Mouse (Mus musculus): Measurements from ENCODE around the gene Gm32742. TPM values are rescaled to one million over a fixed set of nuclear protein-coding genes. Genes with fewer than 3 reads are reported as not detected.
"Not testable (repeated sequence)": the region's sequence is repeated elsewhere in the genome, so short reads cannot be mapped to it uniquely, and the experiment has no call there.

Gene Gm32742
- polyA plus RNA-seq, 1 experiment: not detected

- Histone ChIP-seq H3K27ac (ENCODE audit: insufficient read depth, low read depth, low read length) (no peak overlapping the region), H3K4me1 (ENCODE audit: control insufficient read depth, insufficient read depth, low read length) (peaks cover 8% of the 10 kb centered on the region), H3K4me3 (ENCODE audit: insufficient read depth, low read depth, low read length) (no peak overlapping the region)
- TF ChIP-seq POLR2A (IDR thresholded peaks at IDR 0.05; ENCODE audit: insufficient read depth, low read depth, low read length): no peak
- TF ChIP-seq CTCF (IDR thresholded peaks at IDR 0.05; ENCODE audit: insufficient read depth, low read depth, low read length): no peak
- 86% methylated on average over 5 of the region's 5 CpGs for WGBS
These were observed 1.3 kb downstream of the Gm32742 start for GRCm38 (mm10) chr9:51163989-51164388.

- Histone ChIP-seq H3K4me1 (ENCODE audit: control insufficient read depth, insufficient read depth, low read length) (no peaks in the 10 kb centered on the region), H3K27ac (ENCODE audit: insufficient read depth, low read depth, low read length) (no peak overlapping the region), H3K4me3 (ENCODE audit: insufficient read depth, low read depth, low read length) (no peak overlapping the region)
- WGBS: 19% methylated on average over 4 of the region's 4 CpGs
- TF ChIP-seq POLR2A (IDR thresholded peaks at IDR 0.05; ENCODE audit: insufficient read depth, low read depth, low read length) (no peak), CTCF (IDR thresholded peaks at IDR 0.05; ENCODE audit: insufficient read depth, low read depth, low read length) (peak; percentile 70)
These were observed 3.4 kb downstream of the Gm32742 start for GRCm38 (mm10) chr9:51161771-51162388.

GRCm38 (mm10) chr9:51152079-51152752, 13.1 kb downstream of the Gm32742 start:
- TF ChIP-seq POLR2A (IDR thresholded peaks at IDR 0.05; ENCODE audit: insufficient read depth, low read depth, low read length): no peak
- no peak for TF ChIP-seq CTCF (IDR thresholded peaks at IDR 0.05; ENCODE audit: insufficient read depth, low read depth, low read length)
- H3K4me3 ChIP-seq (ENCODE audit: insufficient read depth, low read depth, low read length): no peak overlapping the region
- H3K27ac ChIP-seq (ENCODE audit: insufficient read depth, low read depth, low read length): no peak overlapping the region
- 16% methylated on average over 13 of the region's 13 CpGs for WGBS
- no peaks in the 10 kb centered on the region for H3K4me1 ChIP-seq (ENCODE audit: control insufficient read depth, insufficient read depth, low read length)

GRCm38 (mm10) chr9:51147294-51147693, 18.0 kb downstream of the Gm32742 start:
- Histone ChIP-seq H3K4me3 (ENCODE audit: insufficient read depth, low read depth, low read length) (no peak overlapping the region), H3K4me1 (ENCODE audit: control insufficient read depth, insufficient read depth, low read length) (no peaks in the 10 kb centered on the region), H3K27ac (ENCODE audit: insufficient read depth, low read depth, low read length) (no peak overlapping the region)
- TF ChIP-seq POLR2A (IDR thresholded peaks at IDR 0.05; ENCODE audit: insufficient read depth, low read depth, low read length) (no peak), CTCF (IDR thresholded peaks at IDR 0.05; ENCODE audit: insufficient read depth, low read depth, low read length) (no peak)
- 92% methylated on average over 5 of the region's 5 CpGs for WGBS

GRCm38 (mm10) chr9:51146496-51146895, 18.8 kb downstream of the Gm32742 start:
- no peak overlapping the region for H3K27ac ChIP-seq (ENCODE audit: insufficient read depth, low read depth, low read length)
- 66% methylated on average over 4 of the region's 4 CpGs for WGBS
- no peak overlapping the region for H3K4me3 ChIP-seq (ENCODE audit: insufficient read depth, low read depth, low read length)
- TF ChIP-seq CTCF (IDR thresholded peaks at IDR 0.05; ENCODE audit: insufficient read depth, low read depth, low read length): no peak
- TF ChIP-seq POLR2A (IDR thresholded peaks at IDR 0.05; ENCODE audit: insufficient read depth, low read depth, low read length): no peak
- H3K4me1 ChIP-seq (ENCODE audit: control insufficient read depth, insufficient read depth, low read length): no peaks in the 10 kb centered on the region

- no peak for TF ChIP-seq POLR2A (IDR thresholded peaks at IDR 0.05; ENCODE audit: insufficient read depth, low read depth, low read length)
- TF ChIP-seq CTCF (IDR thresholded peaks at IDR 0.05; ENCODE audit: insufficient read depth, low read depth, low read length): no peak
These were observed 21.1 kb downstream of the Gm32742 start for GRCm38 (mm10) chr9:51144218-51144617.

GRCm38 (mm10) chr9:51143437-51143836, 21.9 kb downstream of the Gm32742 start:
- Histone ChIP-seq H3K4me1 (ENCODE audit: control insufficient read depth, insufficient read depth, low read length) (no peaks in the 10 kb centered on the region), H3K27ac (ENCODE audit: insufficient read depth, low read depth, low read length) (no peak overlapping the region), H3K4me3 (ENCODE audit: insufficient read depth, low read depth, low read length) (no peak overlapping the region)
- 97% methylated on average over 1 of the region's 1 CpGs for WGBS
- TF ChIP-seq POLR2A (IDR thresholded peaks at IDR 0.05; ENCODE audit: insufficient read depth, low read depth, low read length) (no peak), CTCF (IDR thresholded peaks at IDR 0.05; ENCODE audit: insufficient read depth, low read depth, low read length) (no peak)

More at GRCm38 (mm10) chr9:51144218-51144617, 21.1 kb downstream of the Gm32742 start:
- 83% methylated on average over 6 of the region's 6 CpGs for WGBS
- no peak overlapping the region for H3K4me3 ChIP-seq (ENCODE audit: insufficient read depth, low read depth, low read length)
- H3K4me1 ChIP-seq (ENCODE audit: control insufficient read depth, insufficient read depth, low read length): no peaks in the 10 kb centered on the region
- H3K27ac ChIP-seq (ENCODE audit: insufficient read depth, low read depth, low read length): no peak overlapping the region

GRCm38 (mm10) chr9:51140711-51141110, 24.6 kb downstream of the Gm32742 start:
- no peak overlapping the region for H3K4me3 ChIP-seq (ENCODE audit: insufficient read depth, low read depth, low read length)
- 74% methylated on average over 3 of the region's 3 CpGs for WGBS
- TF ChIP-seq POLR2A (IDR thresholded peaks at IDR 0.05; ENCODE audit: insufficient read depth, low read depth, low read length): no peak
- no peak for TF ChIP-seq CTCF (IDR thresholded peaks at IDR 0.05; ENCODE audit: insufficient read depth, low read depth, low read length)
- no peak overlapping the region for H3K27ac ChIP-seq (ENCODE audit: insufficient read depth, low read depth, low read length)
- H3K4me1 ChIP-seq (ENCODE audit: control insufficient read depth, insufficient read depth, low read length): no peaks in the 10 kb centered on the region

- WGBS: 77% methylated on average over 1 of the region's 1 CpGs
- H3K4me1 ChIP-seq (ENCODE audit: control insufficient read depth, insufficient read depth, low read length); H3K4me3 ChIP-seq (ENCODE audit: insufficient read depth, low read depth, low read length); H3K27ac ChIP-seq (ENCODE audit: insufficient read depth, low read depth, low read length): not testable (repeated sequence)
These were observed 25.9 kb downstream of the Gm32742 start for GRCm38 (mm10) chr9:51139401-51139800.
